Mouse (Mus musculus) forebrain, embryonic 15.5 days (tissue): ENCODE measurements around the gene Dmac2. TPM values are rescaled to one million over a fixed set of nuclear protein-coding genes. Genes with fewer than 3 reads are reported as not detected.
"Not testable (repeated sequence)": the region's sequence is repeated elsewhere in the genome, so short reads cannot be mapped to it uniquely, and the experiment has no call there.

Experiments used
- ATAC-seq: fragments of 200-750 bp; cut with Nextera tagmentation; replicated peaks from 2 replicates; pipeline ENCODE4 v1.8.0; 2017; ENCODE audit warnings: mild to moderate bottlenecking, moderate TSS enrichment, moderate library complexity
- H3K27ac ChIP-seq: fragments of 300-500 bp; sonication (generic); replicated peaks from 2 replicates; pipeline ENCODE4 v1.5.1; 2015; ENCODE audit warnings: mild to moderate bottlenecking, inconsistent platforms
- H3K27me3 ChIP-seq: fragments of 300-500 bp; sonication (generic); 2 replicates; pipeline ENCODE4 v1.6.1; 2015; ENCODE audit warnings: inconsistent platforms
- H3K36me3 ChIP-seq: fragments of 300-500 bp; sonication (generic); 2 replicates; pipeline ENCODE4 v1.6.1; 2015; ENCODE audit warnings: mild to moderate bottlenecking, inconsistent platforms
- H3K4me1 ChIP-seq: fragments of 300-500 bp; sonication (generic); 2 replicates; pipeline ENCODE4 v1.6.1; 2015; ENCODE audit warnings: inconsistent platforms
- H3K4me2 ChIP-seq: fragments of 300-500 bp; sonication (generic); replicated peaks from 2 replicates; pipeline ENCODE4 v1.6.1; 2015; ENCODE audit warnings: mild to moderate bottlenecking, inconsistent platforms
- H3K4me3 ChIP-seq: fragments of 300-500 bp; sonication (generic); 2 replicates; pipeline ENCODE4 v1.5.1; 2015; ENCODE audit warnings: mild to moderate bottlenecking, inconsistent platforms
- H3K9ac ChIP-seq: fragments of 300-500 bp; sonication (generic); replicated peaks from 2 replicates; pipeline ENCODE4 v1.6.1; 2015; ENCODE audit warnings: mild to moderate bottlenecking, inconsistent platforms
- H3K9me3 ChIP-seq: fragments of 300-500 bp; sonication (generic); 2 replicates; pipeline ENCODE4 v1.6.1; 2016; ENCODE audit warnings: inconsistent platforms
- WGBS: fragments of 180-500 bp; shearing (Covaris S2); methylation state at CpG from one replicate; pipeline ENCODE4 v1.1.7; 2015; ENCODE audit warnings: mixed read lengths; 5-methylcytosine and 5-hydroxymethylcytosine counted together
- polyA plus RNA-seq: library from polyadenylated mRNA; unstranded; fragments of >200 nt; fragmentation: Nextera tagmentation; extraction: Ambion mirVana; gene quantifications from 2 replicates; pipeline ENCODE4 v1.2.1, GENCODE M21; 2015

The Dmac2 gene
- polyA plus RNA-seq = 32.1 and 36.3 TPM in 2 replicates

- Histone ChIP-seq H3K9ac (peak within 1 kb of the TSS; percentile 41), H3K4me1 (peaks cover 9% of the 10 kb centered on the region), H3K27me3 (no peaks in the 10 kb centered on the region), H3K27ac (0 out of 2 replicates have a peak within 1 kb of the TSS, but pooled peaks have one; percentile 9), H3K9me3 (no peaks in the 10 kb centered on the region), H3K36me3 (peaks cover 2% of the 10 kb centered on the region; the same call in 1 of the 2 replicates), H3K4me2 (peak within 1 kb of the TSS; percentile 52), H3K4me3 (peak within 1 kb of the TSS; percentile 62)
- WGBS = under 1% methylated on average over 53 of the region's 53 CpGs
- ATAC-seq = peak; percentile 95
These were observed at the start of gene Dmac2 for GRCm38 (mm10) chr7:25618865-25619721. Gene Dmac2 (plus strand): TSS chr7:25619414.

- not testable (repeated sequence) for H3K9ac ChIP-seq, H3K27me3 ChIP-seq, H3K36me3 ChIP-seq, H3K4me1 ChIP-seq, H3K9me3 ChIP-seq, H3K4me2 ChIP-seq, H3K27ac ChIP-seq, H3K4me3 ChIP-seq, ATAC-seq
- 78% methylated on average over 5 of the region's 5 CpGs for WGBS
These were observed 45.4 kb upstream of the Dmac2 start for GRCm38 (mm10) chr7:25573806-25574205.

DNA sequence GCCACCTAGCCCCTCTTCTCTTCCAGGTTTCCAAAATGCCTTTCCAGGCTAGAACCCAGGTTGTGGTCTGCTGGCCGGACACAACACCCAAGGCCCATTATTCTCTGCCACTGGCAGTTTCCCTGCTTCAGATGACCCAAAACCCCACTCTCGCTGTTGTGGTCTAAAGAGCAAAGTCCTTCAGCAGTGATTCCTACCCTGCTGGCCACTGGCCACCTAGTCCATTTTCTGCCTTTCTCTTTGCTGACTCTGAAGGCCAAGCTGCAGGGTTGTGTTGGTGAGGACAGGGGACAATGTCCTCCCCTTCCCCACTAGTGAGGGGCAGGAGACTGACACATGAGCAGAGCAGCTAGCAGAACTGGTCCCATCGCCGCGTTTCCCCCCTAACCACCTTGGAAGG, 44.1 kb upstream of the Dmac2 start:
- H3K27me3 ChIP-seq = no peaks in the 10 kb centered on the region
- no peak overlapping the region for H3K4me3 ChIP-seq
- WGBS = 82% methylated on average over 5 of the region's 5 CpGs
- no peaks in the 10 kb centered on the region for H3K36me3 ChIP-seq
- no peak overlapping the region for H3K4me2 ChIP-seq
- no peak overlapping the region for H3K9ac ChIP-seq
- ATAC-seq = no peak
- no peaks in the 10 kb centered on the region for H3K4me1 ChIP-seq
- H3K27ac ChIP-seq = no peak overlapping the region
- H3K9me3 ChIP-seq = no peaks in the 10 kb centered on the region

GRCm38 (mm10) chr7:25575870-25576269, 43.3 kb upstream of the Dmac2 start:
- no peak overlapping the region for H3K27ac ChIP-seq
- H3K4me3 ChIP-seq = no peak overlapping the region
- WGBS = 18% methylated on average over 8 of the region's 8 CpGs
- no peak overlapping the region for H3K4me2 ChIP-seq
- no peaks in the 10 kb centered on the region for H3K4me1 ChIP-seq
- H3K36me3 ChIP-seq = no peaks in the 10 kb centered on the region
- H3K27me3 ChIP-seq = no peaks in the 10 kb centered on the region
- no peak overlapping the region for H3K9ac ChIP-seq
- ATAC-seq = no peak
- no peaks in the 10 kb centered on the region for H3K9me3 ChIP-seq

GRCm38 (mm10) chr7:25576308-25576707, 42.9 kb upstream of the Dmac2 start:
- ATAC-seq, H3K36me3 ChIP-seq, H3K27me3 ChIP-seq, H3K27ac ChIP-seq, H3K9me3 ChIP-seq, H3K4me2 ChIP-seq, H3K4me3 ChIP-seq, H3K9ac ChIP-seq, H3K4me1 ChIP-seq: not testable (repeated sequence)
- 45% methylated on average over 6 of the region's 6 CpGs for WGBS

DNA sequence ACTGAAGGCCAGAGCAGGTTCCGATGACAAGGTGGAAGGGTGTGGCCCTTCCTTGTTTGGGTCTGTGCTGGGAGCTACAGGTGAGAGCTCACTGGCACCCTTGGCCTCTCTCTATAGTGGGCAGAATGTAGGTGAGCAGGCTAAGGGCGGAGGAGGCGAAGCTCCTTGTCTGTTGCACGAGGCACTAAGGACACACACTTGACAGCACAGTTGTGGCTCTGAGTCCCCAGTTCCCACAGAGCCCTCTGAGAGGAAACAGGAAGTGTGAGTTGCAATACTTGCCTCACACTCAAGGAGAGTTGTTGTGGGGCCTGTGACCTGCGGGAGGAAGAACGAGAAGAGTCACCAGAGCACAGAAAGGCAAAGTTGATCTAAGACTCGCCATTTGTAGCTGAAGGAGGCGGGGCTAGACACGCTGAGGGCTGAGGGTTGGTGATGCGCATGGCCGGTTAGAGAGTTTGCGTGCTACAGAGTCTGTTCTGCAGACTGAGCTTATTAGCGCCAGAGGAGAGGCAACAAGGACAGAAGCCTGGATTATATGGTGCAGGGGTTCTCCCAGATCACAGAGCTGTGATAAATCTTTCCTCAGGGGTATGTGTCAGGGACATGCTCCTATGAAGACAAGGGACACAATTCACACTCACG, 42.3 kb upstream of the Dmac2 start:
- ATAC-seq, H3K9me3 ChIP-seq, H3K4me1 ChIP-seq, H3K36me3 ChIP-seq, H3K27me3 ChIP-seq, H3K4me2 ChIP-seq, H3K4me3 ChIP-seq, H3K27ac ChIP-seq, H3K9ac ChIP-seq: not testable (repeated sequence)
- WGBS = 84% methylated on average over 14 of the region's 14 CpGs

DNA sequence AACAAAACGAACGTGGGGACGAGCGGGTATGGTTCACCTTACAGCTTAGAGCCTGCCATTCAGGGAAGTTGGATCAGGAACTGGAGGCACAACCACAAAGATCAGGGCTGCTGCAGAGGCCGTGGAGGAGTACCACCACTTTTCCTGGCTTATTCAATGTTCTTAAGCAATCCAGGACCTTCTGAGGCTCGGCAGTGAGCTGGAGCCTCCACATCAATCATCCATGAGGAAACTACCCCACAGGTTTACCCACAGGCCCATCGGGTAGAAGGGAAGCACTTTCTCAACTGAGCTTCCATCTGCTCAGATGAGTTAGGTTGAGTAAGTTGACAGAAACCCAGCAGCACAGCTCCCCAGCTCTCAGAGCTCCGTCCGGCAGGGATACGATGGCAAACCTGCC, 39.8 kb upstream of the Dmac2 start:
- no peak overlapping the region for H3K27ac ChIP-seq
- H3K9me3 ChIP-seq = no peaks in the 10 kb centered on the region
- no peak for ATAC-seq
- 90% methylated on average over 10 of the region's 10 CpGs for WGBS
- H3K4me3 ChIP-seq = no peak overlapping the region
- H3K27me3 ChIP-seq = no peaks in the 10 kb centered on the region
- H3K9ac ChIP-seq = no peak overlapping the region
- H3K4me2 ChIP-seq = no peak overlapping the region
- H3K36me3 ChIP-seq = no peaks in the 10 kb centered on the region
- no peaks in the 10 kb centered on the region for H3K4me1 ChIP-seq

DNA sequence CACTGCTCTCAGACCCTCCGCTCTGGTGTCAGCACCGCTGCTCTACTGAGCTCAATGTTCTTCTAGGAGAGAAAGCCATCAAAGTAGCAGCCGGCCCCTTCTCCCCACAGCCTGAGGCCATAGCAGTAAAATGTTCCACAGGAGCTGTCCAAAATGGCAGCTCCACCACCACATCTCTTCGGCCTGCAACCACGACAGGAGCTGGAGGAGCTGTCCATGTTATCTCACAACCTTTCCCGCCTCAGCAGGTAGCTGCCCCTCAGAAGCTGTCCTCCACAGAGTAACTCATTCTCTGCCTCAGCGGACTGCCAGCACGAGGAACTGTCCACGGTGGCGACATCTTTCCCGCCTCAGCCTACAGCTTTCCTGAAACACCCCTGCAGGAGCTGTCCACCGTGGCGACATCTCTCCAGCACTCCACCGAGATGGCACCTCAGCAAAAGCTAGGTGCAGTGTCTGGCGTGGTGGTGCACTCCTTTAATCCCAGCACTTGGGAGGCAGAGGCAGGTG, 36.9 kb upstream of the Dmac2 start:
- H3K9ac ChIP-seq = no peak overlapping the region
- no peak overlapping the region for H3K4me3 ChIP-seq
- no peaks in the 10 kb centered on the region for H3K9me3 ChIP-seq
- H3K27me3 ChIP-seq = no peaks in the 10 kb centered on the region
- H3K36me3 ChIP-seq = no peaks in the 10 kb centered on the region
- ATAC-seq = no peak
- H3K27ac ChIP-seq = no peak overlapping the region
- H3K4me1 ChIP-seq = no peaks in the 10 kb centered on the region
- no peak overlapping the region for H3K4me2 ChIP-seq
- WGBS = 90% methylated on average over 15 of the region's 15 CpGs

DNA sequence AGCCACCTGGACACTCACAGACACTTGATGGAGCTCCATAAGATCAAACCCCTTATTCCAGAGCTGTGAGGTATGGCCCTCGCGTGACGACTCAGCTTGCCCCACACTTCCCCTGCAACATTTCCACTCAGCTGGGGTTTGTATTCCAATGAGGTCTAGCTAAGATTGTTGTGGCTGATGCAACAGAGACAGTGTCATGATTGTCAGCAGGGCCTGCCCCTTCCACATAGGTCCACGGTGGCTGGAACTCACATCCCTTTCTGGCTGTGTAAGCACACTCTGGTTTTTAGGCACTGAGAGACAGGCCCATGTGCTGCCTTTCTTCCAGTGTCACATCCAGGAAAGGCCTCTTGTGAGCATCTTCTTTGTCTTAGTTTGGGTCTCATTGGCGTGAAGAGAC, 34.6 kb upstream of the Dmac2 start:
- ATAC-seq = no peak
- no peak overlapping the region for H3K27ac ChIP-seq
- H3K36me3 ChIP-seq = no peaks in the 10 kb centered on the region
- no peaks in the 10 kb centered on the region for H3K9me3 ChIP-seq
- H3K4me3 ChIP-seq = no peak overlapping the region
- WGBS = 90% methylated on average over 5 of the region's 5 CpGs
- H3K9ac ChIP-seq = no peak overlapping the region
- H3K4me1 ChIP-seq = no peaks in the 10 kb centered on the region
- H3K27me3 ChIP-seq = no peaks in the 10 kb centered on the region
- no peak overlapping the region for H3K4me2 ChIP-seq

DNA sequence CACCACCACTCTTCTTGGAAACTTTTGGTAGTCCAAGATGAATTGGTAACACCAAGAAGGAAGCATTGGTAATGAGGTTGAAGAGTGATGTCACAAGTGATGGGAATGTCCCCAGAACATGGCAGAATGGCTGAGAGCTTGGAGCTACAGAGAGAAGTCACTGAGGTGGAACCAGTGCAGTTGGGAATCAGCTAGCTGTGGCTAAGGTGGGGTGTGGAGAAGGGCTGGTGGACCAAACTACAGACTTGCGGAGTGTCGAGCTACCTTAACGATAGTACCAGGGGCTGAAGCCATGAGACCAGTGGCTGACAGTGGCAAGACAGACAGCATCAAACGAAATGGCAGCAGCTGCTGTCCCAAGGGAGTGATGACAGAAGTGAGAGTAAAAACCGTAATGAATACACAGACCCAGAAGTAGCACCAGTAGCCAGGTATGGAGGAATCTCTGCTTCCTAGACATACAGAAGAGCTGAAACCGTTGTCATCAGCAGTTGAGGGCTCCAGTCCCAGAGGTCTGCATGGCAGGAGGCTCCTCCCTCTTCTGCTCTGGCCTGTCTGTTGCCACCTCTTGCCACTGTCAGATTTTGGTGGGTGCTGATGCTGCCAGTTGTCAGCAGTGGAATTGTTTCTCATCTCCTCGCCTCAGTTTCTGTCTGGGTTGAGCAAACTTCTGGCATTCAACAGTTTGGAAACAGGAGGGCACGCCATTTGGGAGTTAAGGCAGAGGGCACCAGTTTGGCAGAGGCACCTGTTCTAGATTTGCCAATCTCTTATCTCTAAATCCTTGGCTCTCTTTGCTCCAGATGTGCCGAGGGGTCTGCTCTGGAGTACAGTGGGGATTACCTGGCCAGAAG, 33.6 kb upstream of the Dmac2 start:
- H3K36me3 ChIP-seq = no peaks in the 10 kb centered on the region
- WGBS = 82% methylated on average over 9 of the region's 9 CpGs
- no peak for ATAC-seq
- no peak overlapping the region for H3K9ac ChIP-seq
- H3K4me3 ChIP-seq = no peak overlapping the region
- no peak overlapping the region for H3K27ac ChIP-seq
- no peaks in the 10 kb centered on the region for H3K27me3 ChIP-seq
- no peak overlapping the region for H3K4me2 ChIP-seq
- H3K4me1 ChIP-seq = no peaks in the 10 kb centered on the region
- no peaks in the 10 kb centered on the region for H3K9me3 ChIP-seq

GRCm38 (mm10) chr7:25591226-25591625, 28.0 kb upstream of the Dmac2 start:
- no peak overlapping the region for H3K4me3 ChIP-seq
- H3K27me3 ChIP-seq = no peaks in the 10 kb centered on the region
- H3K9ac ChIP-seq = no peak overlapping the region
- ATAC-seq = no peak
- H3K27ac ChIP-seq = no peak overlapping the region
- no peaks in the 10 kb centered on the region for H3K4me1 ChIP-seq
- no peak overlapping the region for H3K4me2 ChIP-seq
- WGBS = 97% methylated on average over 2 of the region's 2 CpGs
- no peaks in the 10 kb centered on the region for H3K36me3 ChIP-seq
- no peaks in the 10 kb centered on the region for H3K9me3 ChIP-seq

GRCm38 (mm10) chr7:25593859-25594258, 25.4 kb upstream of the Dmac2 start:
- no peak for ATAC-seq
- 81% methylated on average over 3 of the region's 3 CpGs for WGBS
- no peaks in the 10 kb centered on the region for H3K4me1 ChIP-seq

More at GRCm38 (mm10) chr7:25593859-25594258, 25.4 kb upstream of the Dmac2 start:
- H3K36me3 ChIP-seq = no peaks in the 10 kb centered on the region
- H3K4me3 ChIP-seq = no peak overlapping the region
- no peak overlapping the region for H3K4me2 ChIP-seq
- H3K27me3 ChIP-seq = no peaks in the 10 kb centered on the region
- H3K9ac ChIP-seq = no peak overlapping the region
- no peak overlapping the region for H3K27ac ChIP-seq
- no peaks in the 10 kb centered on the region for H3K9me3 ChIP-seq
